Mouse (Mus musculus): ENCODE results near the gene Rsrc1.

DNA sequence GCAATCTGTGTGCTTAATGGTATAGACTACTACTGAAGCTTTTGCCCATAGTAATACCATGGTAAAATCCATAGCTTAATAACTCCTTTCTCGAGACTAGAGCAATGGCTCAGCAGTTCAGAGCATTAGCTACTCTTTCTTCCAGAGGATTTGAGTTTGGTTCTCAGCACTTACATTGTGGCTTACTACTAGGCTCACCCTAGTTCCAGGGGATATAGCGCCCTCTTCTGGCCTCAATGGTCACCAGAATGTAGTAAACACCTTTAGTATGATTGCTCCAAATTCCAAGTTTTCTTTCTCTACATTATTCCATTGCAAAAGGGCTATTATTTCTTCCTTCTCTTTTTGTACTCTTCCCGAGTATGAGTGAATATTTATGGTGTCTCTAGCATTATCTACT, 151.3 kb downstream of the Rsrc1 start:
- TF ChIP-seq CTCF (IDR thresholded peaks at IDR 0.05; ENCODE audit: low read depth, low read length) (no peak), POLR2A (IDR thresholded peaks at IDR 0.05; ENCODE audit: borderline replicate concordance, low read depth, low read length) (no peak)

Data from bone marrow macrophage, adult 2 months (primary cell).